Mouse (Mus musculus): ENCODE data around the gene Ptpn3. TPM values are rescaled to one million over a fixed set of nuclear protein-coding genes. Genes with fewer than 3 reads are reported as not detected.
A peak's percentile ranks its signal among the peaks of the same experiment; 100 is the strongest.
"Not testable (repeated sequence)": the region's sequence is repeated elsewhere in the genome, so short reads cannot be mapped to it uniquely, and the experiment has no call there.

Ptpn3 gene
- total and polyA plus RNA-seq, 3 experiments = 10.7 to 41.5 (median 32.4) TPM

DNA sequence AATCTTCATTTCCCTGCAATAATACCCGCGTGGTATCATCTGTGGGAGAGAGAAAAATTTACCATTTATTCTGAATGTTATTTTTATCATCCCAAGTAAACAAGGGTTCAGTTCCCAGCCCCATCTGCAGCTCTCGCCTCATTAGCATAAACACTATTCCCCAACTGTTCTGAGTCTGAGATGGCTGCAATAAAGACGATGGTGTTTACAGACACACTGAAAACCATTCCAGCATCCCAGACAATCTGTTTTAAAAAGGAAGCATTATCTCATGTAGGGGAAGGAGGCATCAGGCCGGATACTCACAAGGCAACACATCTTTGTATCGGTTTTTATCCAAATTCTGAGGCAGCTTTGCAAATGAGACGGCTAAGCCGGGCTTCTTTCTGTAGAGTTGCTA lies 95.7 kb downstream of the Ptpn3 start:
- intact Hi-C loops (cut with DNase I) = no loop called here
- DNase-seq = no peak
- TF ChIP-seq POLR2A (IDR thresholded peaks at IDR 0.05; ENCODE audit: insufficient read depth, low read depth, low read length) (no peak), EP300 (IDR thresholded peaks at IDR 0.05; ENCODE audit: insufficient read depth, low read depth, low read length) (no peak), CTCF (IDR thresholded peaks at IDR 0.05) (no peak)
- Histone ChIP-seq H3K4me1 (ENCODE audit: control insufficient read depth, insufficient read depth, low read length) (no peaks in the 10 kb centered on the region), H3K36me3 (ENCODE audit: control insufficient read depth, insufficient read depth, low read length) (no peaks in the 10 kb centered on the region), H3K9ac (ENCODE audit: low read depth, low read length) (no peak overlapping the region), H3K27me3 (ENCODE audit: control insufficient read depth, insufficient read depth, low read length) (no peaks in the 10 kb centered on the region), H3K4me3 (no peak overlapping the region), H3K79me2 (replicated peaks; ENCODE audit: control insufficient read depth, insufficient read depth, low read length) (no peaks in the 10 kb centered on the region), H3K27ac (no peak overlapping the region)
- 67% methylated on average over 8 of the region's 8 CpGs for WGBS

DNA sequence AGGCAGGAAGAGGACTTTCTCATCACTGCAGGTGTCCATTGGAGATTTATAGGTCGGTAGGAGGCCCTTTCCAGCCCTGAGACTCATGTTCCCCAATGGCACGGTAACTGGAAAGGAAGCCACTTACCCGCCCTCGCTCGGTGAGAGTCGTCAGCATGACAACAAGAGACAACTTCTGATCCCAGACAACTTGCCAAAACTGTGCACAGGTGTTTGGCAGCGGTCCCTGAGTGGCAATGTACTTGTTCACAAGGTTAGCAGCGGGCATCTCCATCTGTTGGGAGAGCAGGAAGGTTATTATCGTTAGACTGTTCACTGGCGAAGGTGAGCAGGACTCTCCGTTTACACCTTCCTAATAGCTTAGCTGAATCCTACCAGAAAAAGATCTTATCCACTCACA lies 96.9 kb downstream of the Ptpn3 start:
- TF ChIP-seq POLR2A (IDR thresholded peaks at IDR 0.05; ENCODE audit: insufficient read depth, low read depth, low read length) = no peak
- TF ChIP-seq CTCF (IDR thresholded peaks at IDR 0.05) = no peak
- TF ChIP-seq EP300 (IDR thresholded peaks at IDR 0.05; ENCODE audit: insufficient read depth, low read depth, low read length) = no peak
- Histone ChIP-seq H3K4me1 (ENCODE audit: control insufficient read depth, insufficient read depth, low read length) (no peaks in the 10 kb centered on the region), H3K36me3 (ENCODE audit: control insufficient read depth, insufficient read depth, low read length) (no peaks in the 10 kb centered on the region), H3K9ac (ENCODE audit: low read depth, low read length) (no peak overlapping the region), H3K27ac (no peak overlapping the region), H3K79me2 (replicated peaks; ENCODE audit: control insufficient read depth, insufficient read depth, low read length) (no peaks in the 10 kb centered on the region), H3K4me3 (no peak overlapping the region), H3K27me3 (ENCODE audit: control insufficient read depth, insufficient read depth, low read length) (no peaks in the 10 kb centered on the region)
- intact Hi-C loops (cut with DNase I) = no loop called here
- 70% methylated on average over 11 of the region's 11 CpGs for WGBS
- DNase-seq = no peak

GRCm38 (mm10) chr4:57202660-57203361 lies 98.8 kb downstream of the Ptpn3 start:
- WGBS = 54% methylated on average over 10 of the region's 10 CpGs
- Histone ChIP-seq H3K9ac (ENCODE audit: low read depth, low read length) (no peak overlapping the region), H3K4me1 (ENCODE audit: control insufficient read depth, insufficient read depth, low read length) (no peaks in the 10 kb centered on the region), H3K36me3 (ENCODE audit: control insufficient read depth, insufficient read depth, low read length) (no peaks in the 10 kb centered on the region), H3K27me3 (ENCODE audit: control insufficient read depth, insufficient read depth, low read length) (no peaks in the 10 kb centered on the region), H3K4me3 (no peak overlapping the region), H3K79me2 (replicated peaks; ENCODE audit: control insufficient read depth, insufficient read depth, low read length) (no peaks in the 10 kb centered on the region), H3K27ac (peak overlapping the region; percentile 15; the same call in 1 of the 2 replicates)
- peak; percentile 32 to 38 for DNase-seq
- intact Hi-C loops (cut with DNase I) = no loop called here
- no peak for TF ChIP-seq POLR2A (IDR thresholded peaks at IDR 0.05; ENCODE audit: insufficient read depth, low read depth, low read length)
- TF ChIP-seq CTCF (IDR thresholded peaks at IDR 0.05) = peak; percentile 24

DNA sequence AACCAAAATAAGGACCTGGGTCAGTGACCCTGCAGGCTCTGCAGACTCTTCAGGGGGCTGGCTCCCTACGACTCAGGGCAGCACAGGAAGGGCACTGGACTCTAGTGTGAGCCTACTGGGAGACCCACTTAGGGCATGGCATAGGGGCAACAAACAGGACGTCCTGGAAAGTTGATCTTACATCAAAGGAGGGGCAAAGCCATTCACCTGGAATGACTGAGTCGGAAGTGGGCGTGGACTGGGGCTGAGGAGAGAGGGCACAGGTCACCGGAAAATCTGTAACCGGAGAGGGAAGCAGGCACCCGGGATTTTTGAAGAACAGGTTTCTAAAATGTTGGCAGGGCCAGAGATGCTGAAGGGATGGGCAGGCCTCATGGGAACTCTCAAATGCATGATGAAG lies 99.5 kb downstream of the Ptpn3 start:
- TF ChIP-seq POLR2A (IDR thresholded peaks at IDR 0.05; ENCODE audit: insufficient read depth, low read depth, low read length) (no peak), EP300 (IDR thresholded peaks at IDR 0.05; ENCODE audit: insufficient read depth, low read depth, low read length) (no peak), CTCF (IDR thresholded peaks at IDR 0.05) (no peak)
- H3K27me3 ChIP-seq (ENCODE audit: control insufficient read depth, insufficient read depth, low read length) = no peaks in the 10 kb centered on the region
- H3K4me1 ChIP-seq (ENCODE audit: control insufficient read depth, insufficient read depth, low read length) = no peaks in the 10 kb centered on the region
- intact Hi-C loops (cut with DNase I) = no loop called here
- H3K36me3 ChIP-seq (ENCODE audit: control insufficient read depth, insufficient read depth, low read length) = no peaks in the 10 kb centered on the region
- H3K79me2 ChIP-seq (replicated peaks; ENCODE audit: control insufficient read depth, insufficient read depth, low read length) = no peaks in the 10 kb centered on the region
- H3K27ac ChIP-seq = peak overlapping the region; percentile 15; the same call in 1 of the 2 replicates
- H3K9ac ChIP-seq (ENCODE audit: low read depth, low read length) = no peak overlapping the region
- H3K4me3 ChIP-seq = no peak overlapping the region
- WGBS = 68% methylated on average over 7 of the region's 7 CpGs
- no peak for DNase-seq

- no peak for TF ChIP-seq CTCF (IDR thresholded peaks at IDR 0.05)
- TF ChIP-seq POLR2A (IDR thresholded peaks at IDR 0.05; ENCODE audit: insufficient read depth, low read depth, low read length) = no peak
- no peak for TF ChIP-seq EP300 (IDR thresholded peaks at IDR 0.05; ENCODE audit: insufficient read depth, low read depth, low read length)
- Histone ChIP-seq H3K27me3 (ENCODE audit: control insufficient read depth, insufficient read depth, low read length) (no peaks in the 10 kb centered on the region), H3K79me2 (replicated peaks; ENCODE audit: control insufficient read depth, insufficient read depth, low read length) (no peaks in the 10 kb centered on the region), H3K27ac (no peak overlapping the region), H3K4me1 (ENCODE audit: control insufficient read depth, insufficient read depth, low read length) (no peaks in the 10 kb centered on the region), H3K9ac (ENCODE audit: low read depth, low read length) (no peak overlapping the region), H3K4me3 (no peak overlapping the region), H3K36me3 (ENCODE audit: control insufficient read depth, insufficient read depth, low read length) (no peaks in the 10 kb centered on the region)
- 84% methylated on average over 6 of the region's 6 CpGs for WGBS
- DNase-seq = no peak
- intact Hi-C loops (cut with DNase I) = no loop called here
Measured at GRCm38 (mm10) chr4:57200661-57201060, 101.0 kb downstream of the Ptpn3 start.

GRCm38 (mm10) chr4:57198666-57199393 lies 102.8 kb downstream of the Ptpn3 start:
- H3K4me3 ChIP-seq; H3K27me3 ChIP-seq (ENCODE audit: control insufficient read depth, insufficient read depth, low read length); DNase-seq; H3K79me2 ChIP-seq (replicated peaks; ENCODE audit: control insufficient read depth, insufficient read depth, low read length); H3K27ac ChIP-seq; H3K4me1 ChIP-seq (ENCODE audit: control insufficient read depth, insufficient read depth, low read length); H3K36me3 ChIP-seq (ENCODE audit: control insufficient read depth, insufficient read depth, low read length); intact Hi-C loops (cut with DNase I); H3K9ac ChIP-seq (ENCODE audit: low read depth, low read length): not testable (repeated sequence)
- 93% methylated on average over 20 of the region's 20 CpGs for WGBS
